Mouse (Mus musculus) MEL (cell line): Measurements from ENCODE around the gene Rasgef1b.

Source experiments
- BHLHE40 ChIP-seq: IDR thresholded peaks from 2 replicates; pipeline ENCODE4 v1.6.1; 2012; ENCODE audit warnings: low read depth, mild to moderate bottlenecking, inconsistent platforms, low read length, improper control_type of control experiment, borderline replicate concordance
- CTCF ChIP-seq, 3 experiments: IDR thresholded peaks in 2 of 3; conservative IDR thresholded peaks in 1 of 3; 2 replicates each; pipeline ENCODE4 v1.5.1; 2011 to 2012; ENCODE audit warnings: low read length in 3 of 3, low read depth in 2 of 3, mild to moderate bottlenecking in 2 of 3, improper control_type of control experiment in 1 of 3, inconsistent platforms in 1 of 3, mixed read lengths in 1 of 3, moderate library complexity in 1 of 3; ENCODE audit not compliant: control insufficient read depth in 1 of 3, insufficient read depth in 1 of 3, poor library complexity in 1 of 3, severe bottlenecking in 1 of 3
- E2F4 ChIP-seq: IDR thresholded peaks from 2 replicates; pipeline ENCODE4 v1.6.1; 2011; ENCODE audit warnings: low read depth, low read length, improper control_type of control experiment, borderline replicate concordance
- EP300 ChIP-seq, 2 experiments: IDR thresholded peaks; 2 replicates each; pipeline ENCODE4 v1.6.1; 2011; ENCODE audit warnings: improper control_type of control experiment in 2 of 2, low read length in 2 of 2, low read depth in 1 of 2, mild to moderate bottlenecking in 1 of 2
- GATA1 ChIP-seq: IDR thresholded peaks from 2 replicates; pipeline ENCODE4 v1.6.1; 2011; ENCODE audit warnings: low read depth, low read length, improper control_type of control experiment
- MAFK ChIP-seq: IDR thresholded peaks from 2 replicates; pipeline ENCODE4 v1.6.1; 2011; ENCODE audit warnings: low read depth, mild to moderate bottlenecking, low read length, improper control_type of control experiment, borderline replicate concordance
- NRF1 ChIP-seq: IDR thresholded peaks from 2 replicates; pipeline ENCODE4 v1.6.1; 2014; ENCODE audit warnings: low read depth, mild to moderate bottlenecking, inconsistent platforms, low read length, improper control_type of control experiment, moderate library complexity; ENCODE audit not compliant: poor library complexity, insufficient read depth, severe bottlenecking
- POLR2A ChIP-seq, 2 experiments: IDR thresholded peaks; 2 replicates each; pipeline ENCODE4 v1.6.1; 2011 to 2012; ENCODE audit warnings: low read length in 2 of 2, mild to moderate bottlenecking in 2 of 2, control low read depth in 1 of 2, improper control_type of control experiment in 1 of 2, low read depth in 1 of 2, moderate library complexity in 1 of 2; ENCODE audit not compliant: control insufficient read depth in 1 of 2, insufficient read depth in 1 of 2, poor library complexity in 1 of 2
- POLR2AphosphoS5 ChIP-seq: IDR thresholded peaks from 2 replicates; pipeline ENCODE4 v1.6.1; 2012; ENCODE audit warnings: low read depth, borderline replicate concordance, mild to moderate bottlenecking, inconsistent platforms, low read length, moderate library complexity, mixed read lengths
- SMC3 ChIP-seq: IDR thresholded peaks from 2 replicates; pipeline ENCODE4 v1.6.1; 2011; ENCODE audit warnings: low read depth, low read length, improper control_type of control experiment
- TBP ChIP-seq: IDR thresholded peaks from 2 replicates; pipeline ENCODE4 v1.8.0; 2011; ENCODE audit warnings: low read depth, low read length, improper control_type of control experiment
- USF2 ChIP-seq, 2 experiments: IDR thresholded peaks; 2 replicates each; pipeline ENCODE4 v1.6.1; 2011 to 2012; ENCODE audit warnings: improper control_type of control experiment in 2 of 2, low read length in 2 of 2, borderline replicate concordance in 1 of 2, inconsistent platforms in 1 of 2, low read depth in 1 of 2, mild to moderate bottlenecking in 1 of 2; ENCODE audit not compliant: insufficient read depth in 1 of 2

DNA sequence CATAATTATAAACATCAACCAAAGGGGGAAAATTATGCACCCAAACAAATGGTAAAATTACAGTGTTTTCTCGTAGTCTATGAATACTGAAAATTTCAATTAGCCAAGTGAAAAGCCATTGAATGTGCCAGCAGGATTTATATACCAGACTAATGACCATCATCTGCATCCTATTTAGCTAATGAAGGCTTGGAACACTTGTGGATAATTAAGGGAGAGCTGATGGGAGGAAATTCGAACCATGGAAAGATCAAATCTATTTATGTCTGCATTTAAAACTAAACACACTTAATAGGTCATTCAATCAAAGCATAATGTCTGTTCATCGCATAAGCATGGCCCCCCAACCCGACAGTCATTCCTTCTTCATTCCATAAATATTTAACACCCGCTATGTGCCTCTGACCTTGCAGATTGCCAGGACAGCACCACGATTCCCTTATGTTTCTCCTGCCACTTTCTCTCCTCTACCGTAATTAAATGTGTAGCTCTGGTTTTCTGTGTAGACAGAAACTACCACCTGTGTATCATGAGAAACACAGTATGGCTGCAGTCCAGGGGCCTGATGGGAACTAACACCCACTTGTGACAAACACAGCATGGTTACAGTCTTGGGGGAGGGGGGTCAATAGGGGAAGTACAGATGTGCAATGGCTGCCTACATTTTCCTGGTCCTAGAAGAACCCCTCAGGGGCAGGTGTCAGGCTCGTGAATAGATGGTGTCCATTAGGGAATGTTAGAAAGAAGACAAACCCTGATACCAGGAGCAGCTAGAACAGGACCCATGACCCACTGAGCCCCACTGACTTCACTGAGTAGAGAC lies 164.2 kb downstream of the Rasgef1b start:
- no peak for TF ChIP-seq TBP
- no peak for TF ChIP-seq EP300 (IDR thresholded peaks at IDR 0.05; ENCODE audit: low read depth in 1 of 2, low read length in 2 of 2)
- no peak for TF ChIP-seq MAFK
- no peak for TF ChIP-seq POLR2AphosphoS5
- TF ChIP-seq CTCF (IDR thresholded peaks at IDR 0.05 in 2 of 3, conservative IDR thresholded peaks at IDR 0.05 in 1 of 3; ENCODE audit: control insufficient read depth in 1 of 3, insufficient read depth in 1 of 3, low read depth in 2 of 3, low read length in 3 of 3, poor library complexity in 1 of 3, severe bottlenecking in 1 of 3), result no peak
- no peak for TF ChIP-seq NRF1
- TF ChIP-seq POLR2A (IDR thresholded peaks at IDR 0.05; ENCODE audit: control insufficient read depth in 1 of 2, insufficient read depth in 1 of 2, low read depth in 1 of 2, low read length in 2 of 2, poor library complexity in 1 of 2), result no peak
- TF ChIP-seq SMC3, result no peak
- TF ChIP-seq GATA1, result no peak
- TF ChIP-seq BHLHE40, result no peak
- TF ChIP-seq E2F4, result no peak
- TF ChIP-seq USF2 (IDR thresholded peaks at IDR 0.05; ENCODE audit: borderline replicate concordance in 1 of 2, insufficient read depth in 1 of 2, low read depth in 1 of 2, low read length in 2 of 2), result no peak
